Mouse (Mus musculus) telencephalon, adult 2 months (tissue): ENCODE data around the gene Igf2r.

Experiments used
- DNase-seq: peaks from one replicate; pipeline ENCODE4 v3.0.0-alpha.2; 2011; ENCODE audit warnings: low read depth, low spot score

The Igf2r gene

DNA sequence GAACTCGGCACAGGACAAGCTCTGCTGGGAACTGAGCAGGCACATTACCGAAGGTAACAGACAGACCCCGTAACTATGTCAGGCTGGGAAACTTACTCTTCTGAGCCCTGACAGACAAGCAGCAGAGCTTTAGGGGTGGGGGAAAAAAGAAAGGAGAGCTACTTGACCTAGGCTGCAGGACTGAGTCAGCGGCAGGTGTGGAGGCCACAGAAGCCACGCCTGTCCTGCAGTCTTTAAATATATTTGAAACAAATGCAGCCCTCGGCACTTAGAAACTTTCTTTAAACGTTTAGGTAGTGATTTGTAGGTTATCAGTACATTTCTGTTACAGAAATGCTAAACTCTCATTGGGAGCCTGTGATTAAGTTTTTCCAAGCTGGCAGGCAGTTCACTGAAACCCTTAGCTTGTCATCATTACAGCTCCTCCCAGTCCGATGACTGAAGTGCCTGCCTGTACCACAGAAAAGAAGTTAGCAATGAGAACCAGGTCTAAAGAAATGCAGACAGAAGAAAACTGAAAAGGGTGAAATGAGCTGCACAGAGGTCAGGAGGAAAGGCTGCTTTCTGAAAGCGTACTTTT is 18.8 kb downstream of the Igf2r start:
- no peak for DNase-seq

DNA sequence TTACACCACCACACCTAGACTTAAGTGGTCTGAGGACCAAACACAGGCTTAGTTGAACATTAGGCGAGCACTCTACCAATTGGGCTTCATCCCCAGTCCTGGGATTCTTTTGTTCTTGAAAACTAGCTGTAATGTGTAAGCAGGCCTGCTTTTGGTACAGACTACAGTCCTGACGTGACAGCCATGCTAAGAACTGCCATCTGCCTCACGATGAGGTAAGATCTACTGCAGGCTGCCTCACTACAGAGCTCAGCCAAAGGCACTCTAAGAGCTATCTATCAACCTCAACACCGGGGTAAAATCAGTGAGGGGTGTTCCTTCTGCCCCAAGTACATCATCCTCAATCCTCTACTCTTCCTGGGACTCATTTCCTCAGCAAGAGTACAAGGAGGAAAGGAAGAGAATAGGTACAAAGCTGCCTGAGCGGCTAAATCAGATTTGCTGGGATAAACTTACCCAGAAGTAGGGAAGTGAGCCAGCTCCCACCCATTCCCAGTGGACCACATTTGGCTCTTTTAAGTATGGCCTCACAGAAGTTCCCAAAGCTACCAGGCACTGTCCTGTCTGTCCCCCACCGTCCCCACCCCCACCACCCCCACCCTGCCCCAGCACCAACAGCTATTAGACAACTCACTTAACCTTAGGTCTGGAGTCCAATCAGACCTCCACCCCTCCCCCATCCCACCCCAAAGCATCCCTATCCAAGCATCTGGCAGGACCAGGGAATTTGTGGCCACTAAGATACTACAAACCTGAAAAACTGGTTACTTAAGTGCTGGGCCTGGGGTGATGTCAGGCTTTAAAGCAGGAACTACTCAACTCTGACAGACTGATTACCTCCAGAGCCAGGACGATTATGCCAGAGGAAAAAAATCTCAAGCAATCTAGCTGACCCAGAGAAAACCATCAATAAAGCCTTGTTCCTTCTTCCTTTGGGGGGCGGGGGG is 19.8 kb downstream of the Igf2r start:
- DNase-seq, result no peak

DNA sequence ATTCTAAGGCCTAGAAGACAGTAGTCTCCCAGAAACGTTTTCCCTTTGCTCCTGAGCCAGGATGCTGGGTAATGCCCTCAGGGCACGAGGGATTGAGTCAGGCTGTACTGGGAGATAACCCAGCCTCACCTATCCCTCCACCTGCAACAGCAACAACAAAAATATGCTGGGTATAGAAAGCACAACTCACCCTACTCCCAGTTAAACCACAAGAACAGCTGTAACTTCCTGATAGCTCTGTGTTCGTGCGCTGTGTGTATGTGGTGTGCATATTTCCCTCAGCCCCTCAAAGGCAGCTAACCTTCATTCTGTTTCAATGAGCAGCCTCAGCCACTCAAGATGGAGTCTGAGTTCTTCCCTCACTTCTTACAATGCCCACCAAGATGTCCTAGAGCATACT is 23.7 kb downstream of the Igf2r start:
- DNase-seq, result no peak

DNA sequence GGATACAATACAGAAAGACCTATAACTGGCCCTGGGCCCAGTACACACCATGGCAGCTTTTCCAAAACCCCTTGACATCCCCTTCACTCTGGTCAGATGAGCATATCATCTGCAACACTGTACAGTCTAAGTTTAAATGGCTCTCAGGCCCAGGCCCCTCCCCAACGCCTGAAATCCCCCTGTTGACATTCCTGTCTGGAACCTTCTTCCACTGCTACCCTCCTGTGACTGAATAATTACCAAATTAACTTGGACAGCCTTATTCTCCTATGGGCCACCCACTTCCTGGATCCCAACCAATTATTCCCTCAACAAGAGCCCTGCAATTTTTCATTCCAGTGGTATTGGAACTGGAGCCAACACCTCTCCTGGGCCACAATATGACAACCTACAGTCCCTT is 25.4 kb downstream of the Igf2r start:
- DNase-seq, result no peak

DNA sequence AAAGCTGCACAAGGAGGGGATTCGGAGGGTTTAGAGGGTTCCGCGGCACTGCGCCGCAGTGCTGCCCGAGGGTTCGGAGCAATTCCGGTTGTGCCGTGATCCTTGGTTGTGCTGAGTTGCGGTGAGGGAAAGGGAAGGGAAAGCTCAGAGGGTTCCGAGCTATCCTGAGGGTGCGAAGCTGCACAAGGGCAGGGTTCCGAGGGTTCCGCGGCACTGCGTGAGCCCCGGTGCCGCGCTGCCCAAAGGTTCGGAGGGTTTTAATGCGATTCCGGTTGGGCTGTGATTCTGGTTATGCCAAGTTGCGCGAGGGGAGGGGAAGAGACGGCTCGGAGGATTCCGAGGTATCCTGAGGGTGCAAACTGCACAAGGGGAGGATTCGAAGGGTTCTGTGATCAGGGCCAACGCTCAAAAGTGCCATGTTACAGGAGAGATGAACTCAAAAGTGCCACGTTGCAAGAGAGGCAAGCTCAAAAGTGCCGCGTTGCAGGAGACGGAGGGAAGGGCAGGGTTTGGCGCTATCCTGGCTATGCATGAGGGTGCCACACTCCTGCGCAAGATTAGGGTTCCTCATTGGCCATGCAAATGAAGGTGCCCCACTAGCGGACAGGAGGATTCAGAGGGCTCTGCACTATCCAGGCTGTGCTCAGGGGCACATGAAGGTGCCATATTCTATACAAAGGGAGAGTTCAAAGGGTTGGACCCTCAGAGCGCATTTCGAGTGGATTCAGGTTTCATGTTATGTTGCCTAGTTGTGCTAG is 27.1 kb downstream of the Igf2r start:
- DNase-seq, result no peak

DNA sequence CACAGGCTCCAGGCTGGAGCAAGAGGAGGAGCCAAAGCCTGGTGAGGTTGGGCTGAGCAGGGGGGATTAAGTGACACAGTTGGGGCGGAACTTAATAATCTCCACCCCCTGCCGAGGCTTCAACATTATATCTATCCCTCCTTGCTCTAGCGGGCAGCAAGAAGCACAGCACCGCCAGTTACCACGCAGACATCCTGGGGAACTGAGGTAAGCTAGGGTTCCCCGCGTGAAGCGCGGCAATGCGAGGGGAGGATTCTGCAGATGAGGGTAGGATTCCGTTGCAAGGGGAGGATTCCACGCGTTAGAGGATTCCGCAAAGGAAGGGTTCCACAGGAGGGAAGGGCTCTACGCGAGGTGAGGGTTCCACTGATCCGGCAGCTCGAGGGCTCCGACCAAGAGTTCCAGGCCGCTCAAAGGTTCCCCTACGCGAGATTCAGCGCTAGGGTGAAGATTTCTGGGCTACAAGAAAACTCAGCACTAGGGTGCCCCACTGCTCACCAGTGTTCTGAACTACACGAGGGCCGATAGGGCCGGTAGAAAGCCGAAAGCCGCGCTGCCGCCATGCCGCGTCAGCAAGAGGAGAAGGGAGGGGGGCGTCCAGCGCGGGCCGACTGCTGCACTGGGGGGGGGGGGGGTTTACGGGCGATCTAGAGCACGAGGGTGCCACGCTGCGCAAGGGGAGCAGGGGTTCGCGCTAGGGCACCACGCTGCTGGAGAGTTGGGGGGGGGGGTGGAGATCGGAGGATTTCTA is 28.1 kb downstream of the Igf2r start:
- DNase-seq, result no peak

DNA sequence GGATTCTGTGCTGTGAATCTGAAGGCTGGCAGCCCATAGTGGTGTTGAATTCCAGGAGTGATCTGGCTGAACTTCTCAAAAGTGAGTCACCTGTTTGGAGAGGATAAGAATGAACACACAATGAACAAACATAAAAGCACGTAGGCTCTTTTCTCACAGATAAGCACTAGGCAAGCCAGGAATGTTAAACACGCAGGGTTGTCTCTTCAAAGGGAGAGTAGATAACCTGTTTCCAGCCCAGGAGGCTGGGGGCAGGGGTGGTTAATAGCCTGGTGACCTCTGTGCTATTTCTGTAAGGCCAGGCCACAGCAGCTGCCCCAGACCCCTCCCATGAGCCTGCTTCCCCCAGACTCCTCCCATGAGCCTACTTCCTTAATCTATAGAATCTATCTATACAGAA is 29.1 kb downstream of the Igf2r start:
- DNase-seq, result no peak

DNA sequence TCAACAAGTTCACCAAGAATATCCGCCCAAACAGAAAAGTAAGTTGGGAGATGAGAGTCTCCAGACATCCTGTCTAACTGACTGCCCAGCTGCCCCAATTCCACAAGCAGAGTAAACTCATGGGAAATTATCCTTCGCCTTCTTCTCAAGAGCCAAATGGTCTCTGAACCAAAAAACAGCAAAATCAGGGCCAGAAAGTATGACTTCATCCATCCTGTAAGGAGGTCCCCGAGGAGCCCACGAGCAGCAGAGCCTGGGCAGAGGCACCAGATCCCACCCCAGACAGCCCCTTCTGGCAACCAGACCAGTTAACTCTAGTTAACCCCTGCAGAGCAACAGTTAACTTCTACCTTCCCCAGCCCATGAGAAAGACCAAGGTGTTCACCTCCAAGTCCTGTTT is 29.9 kb downstream of the Igf2r start:
- no peak for DNase-seq

DNA sequence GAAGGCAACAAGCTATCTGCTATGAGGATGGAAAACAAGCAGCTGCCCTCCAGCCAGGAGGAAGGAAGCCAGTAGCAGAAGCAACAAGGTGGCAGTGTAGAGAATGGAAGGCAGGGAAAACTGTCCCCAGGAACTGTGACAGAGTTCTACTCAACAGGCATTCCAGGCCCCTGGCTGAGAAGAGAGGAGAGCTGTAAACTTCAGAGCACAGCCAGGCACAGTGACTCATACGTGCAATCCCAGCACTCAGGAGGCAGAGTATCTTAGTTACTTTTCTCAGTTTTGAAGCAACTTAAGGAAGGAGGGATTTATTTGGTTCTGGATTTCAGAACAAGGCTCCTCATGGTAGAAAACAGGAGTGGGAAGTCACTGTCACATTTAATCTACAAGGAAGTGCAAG is 31.5 kb downstream of the Igf2r start:
- DNase-seq, result no peak

DNA sequence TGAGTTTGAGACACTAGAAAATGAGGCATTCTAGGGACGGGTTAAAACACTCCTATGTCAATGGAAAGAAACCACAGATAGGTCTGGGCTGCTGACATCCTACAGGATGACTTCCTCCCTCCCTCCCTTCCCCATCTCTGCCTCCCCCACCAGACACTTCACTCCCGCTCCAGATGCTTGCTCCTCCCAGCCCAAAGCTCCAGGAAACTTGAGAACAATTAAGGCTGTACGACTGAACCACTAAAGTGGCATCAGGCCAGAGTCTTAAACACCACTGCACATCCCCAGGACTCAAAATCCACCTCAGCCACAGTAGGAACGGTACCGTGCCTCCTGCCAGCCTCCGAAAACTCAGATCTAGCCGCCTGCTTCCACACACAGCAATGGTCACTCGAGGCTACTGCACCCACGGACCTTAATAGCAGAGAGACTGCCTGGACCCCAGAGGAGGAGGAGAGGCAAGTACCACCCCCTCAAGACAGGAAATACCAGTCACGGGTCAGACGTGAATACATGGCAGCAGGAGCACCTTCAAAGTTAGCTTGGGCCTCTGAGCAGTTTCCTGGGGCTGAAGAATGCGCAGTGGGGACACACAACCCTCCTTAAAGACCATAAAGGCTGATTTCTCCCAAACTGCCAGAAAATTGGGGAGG is 35.1 kb downstream of the Igf2r start:
- DNase-seq, result no peak

DNA sequence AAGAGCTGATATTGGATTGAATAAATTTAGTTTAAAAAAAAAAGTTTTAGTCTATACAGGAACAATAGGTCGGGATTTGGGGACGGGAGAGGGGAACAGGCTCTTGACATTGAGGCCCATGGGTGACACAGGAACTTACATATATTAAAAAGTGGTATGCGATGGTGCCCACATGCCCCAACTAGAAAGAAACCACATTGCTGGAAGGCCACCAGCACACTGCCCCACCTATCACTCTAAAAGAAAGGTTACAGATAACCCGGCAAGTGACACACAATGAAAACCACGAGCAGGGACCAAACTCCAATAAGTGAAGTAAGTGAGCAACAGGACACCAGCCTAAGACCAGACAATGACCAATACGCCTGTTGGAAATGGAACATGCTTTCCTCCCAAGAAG is 36.3 kb downstream of the Igf2r start:
- DNase-seq, result no peak

DNA sequence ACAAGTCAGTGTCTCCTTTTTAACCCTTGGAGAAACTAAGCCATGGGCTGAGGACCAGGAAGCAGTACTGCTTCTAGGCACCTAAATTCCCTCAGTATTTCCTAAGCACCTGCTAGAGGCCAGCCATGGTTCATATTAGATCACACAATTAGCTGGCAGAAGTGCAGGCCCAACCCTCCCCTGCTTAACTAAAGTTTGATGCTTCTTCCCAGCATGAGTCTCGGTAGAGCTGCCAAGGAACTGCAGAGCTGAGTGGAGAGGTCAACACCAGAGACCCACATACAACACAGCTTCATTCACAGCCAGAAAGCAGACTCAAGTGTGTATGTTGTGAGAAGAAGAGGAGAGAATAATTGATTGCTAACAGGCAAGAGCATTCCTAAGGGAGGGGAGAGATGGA is 40.9 kb downstream of the Igf2r start:
- no peak for DNase-seq

DNA sequence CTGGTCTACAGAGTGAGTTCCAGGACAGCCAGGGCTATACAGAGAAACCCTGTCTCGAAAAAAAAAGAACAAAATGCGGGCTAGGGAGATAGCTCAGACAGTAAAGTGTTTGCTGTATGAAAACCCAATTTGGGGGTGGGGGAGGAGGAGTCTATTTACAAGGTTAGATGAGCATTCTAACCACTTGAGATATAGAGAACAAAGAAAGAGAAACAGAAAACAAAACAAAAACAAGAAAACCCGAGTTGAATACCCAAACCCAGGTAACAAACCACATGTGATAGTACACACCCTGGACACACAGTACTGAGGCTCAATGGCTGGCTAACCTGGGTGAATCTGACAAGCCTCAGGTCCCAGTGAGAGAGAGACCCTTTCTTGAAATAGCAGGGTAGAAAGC is 41.7 kb downstream of the Igf2r start:
- no peak for DNase-seq

DNA sequence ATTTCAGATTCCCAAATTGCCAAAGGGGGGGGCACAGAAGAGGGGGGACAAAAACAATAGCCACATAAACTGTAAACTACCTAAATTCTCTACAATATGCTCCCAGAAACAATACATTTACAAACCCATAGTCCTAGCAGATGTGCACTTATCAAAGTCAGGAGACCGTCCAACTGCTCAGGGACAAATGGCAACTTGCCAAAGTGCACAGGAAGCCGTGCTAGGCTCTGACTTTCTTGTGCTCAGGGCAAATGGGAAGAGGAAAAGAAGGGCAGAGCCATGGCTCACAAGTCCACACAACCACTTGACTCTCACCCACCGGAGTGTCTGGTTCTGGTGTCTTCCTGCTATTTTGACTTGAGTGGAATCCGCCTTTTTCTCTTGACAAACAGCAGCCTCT is 43.6 kb downstream of the Igf2r start:
- DNase-seq, result no peak

DNA sequence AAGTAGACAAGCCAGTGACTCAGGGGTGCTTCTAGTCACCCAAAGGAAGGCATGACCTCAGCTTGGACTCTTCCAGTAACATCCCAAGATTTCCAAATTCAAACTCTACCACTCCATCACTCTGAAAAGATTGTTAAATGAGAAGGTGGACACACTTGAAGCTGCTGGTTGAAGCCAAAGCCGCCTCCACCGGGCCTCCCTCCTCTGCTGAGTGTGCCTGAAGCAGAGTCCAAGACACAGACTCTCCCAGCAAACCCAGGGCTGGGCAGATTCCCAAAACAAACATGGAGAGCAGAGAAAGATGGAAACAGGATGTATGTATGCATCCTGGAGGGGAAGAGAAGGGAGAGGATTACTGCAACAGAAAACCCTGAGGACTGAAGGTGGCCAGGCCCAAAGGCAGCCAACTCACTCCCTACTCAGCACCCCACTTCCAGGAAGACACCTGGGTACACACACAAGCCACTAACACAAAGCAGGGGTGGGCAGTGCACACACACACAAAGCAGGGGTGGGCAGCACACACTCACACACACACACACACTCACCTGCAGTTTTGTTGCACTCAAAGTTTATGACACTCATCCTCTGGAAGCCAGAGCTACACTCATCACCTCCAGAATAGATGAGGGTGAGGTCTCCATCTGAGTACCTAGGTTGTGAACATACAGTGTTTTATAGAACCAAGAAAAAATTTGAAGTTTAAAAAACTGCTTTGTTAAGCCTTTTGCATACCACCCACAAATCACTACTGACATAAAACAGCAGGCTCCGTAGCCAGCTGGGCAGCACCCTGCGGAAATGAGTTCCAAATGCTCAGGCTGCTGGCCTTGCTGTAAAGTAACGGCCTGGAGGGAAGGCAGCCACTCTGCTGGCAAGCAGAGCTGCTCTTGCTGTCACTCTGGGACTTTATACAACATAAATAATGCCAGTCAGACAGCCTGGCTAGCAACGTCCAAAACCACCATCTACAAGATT is 44.4 kb downstream of the Igf2r start:
- DNase-seq, result no peak

DNA sequence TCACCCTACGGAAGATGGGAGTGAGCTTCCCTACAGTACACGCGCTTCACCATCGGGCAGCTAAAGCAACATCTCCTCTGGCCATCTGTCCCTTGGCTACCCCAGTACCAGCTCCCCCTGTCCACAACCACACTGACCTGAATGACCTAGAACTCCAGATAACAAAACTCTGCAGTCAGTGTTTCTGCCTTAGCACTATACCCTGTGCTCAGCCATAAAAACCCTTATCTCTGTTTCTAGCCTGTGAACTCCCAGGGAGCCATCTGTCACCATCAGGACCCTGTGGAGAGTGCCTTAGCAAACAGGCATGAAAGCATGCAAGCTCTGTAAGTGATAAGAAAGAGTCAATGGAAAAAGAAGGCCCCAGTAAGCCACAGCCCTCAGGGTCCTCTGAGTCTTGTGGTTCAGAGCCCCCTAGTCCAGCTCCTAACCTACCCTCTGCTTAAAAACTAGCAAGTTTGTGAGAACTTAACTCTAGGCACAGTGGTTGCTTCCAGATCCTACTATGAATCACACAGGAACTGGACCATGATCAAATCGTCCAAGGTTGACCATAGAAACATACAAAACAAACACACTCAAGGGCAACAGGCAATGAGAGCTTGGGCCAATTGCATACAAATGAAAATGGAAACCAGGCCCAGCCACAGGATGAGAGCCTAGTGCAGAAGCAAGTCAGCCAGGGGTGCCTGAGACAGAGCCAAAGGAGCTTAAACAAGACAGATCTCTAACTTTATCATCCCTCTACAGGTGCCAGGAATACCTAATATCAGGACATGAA is 45.3 kb downstream of the Igf2r start:
- no peak for DNase-seq

DNA sequence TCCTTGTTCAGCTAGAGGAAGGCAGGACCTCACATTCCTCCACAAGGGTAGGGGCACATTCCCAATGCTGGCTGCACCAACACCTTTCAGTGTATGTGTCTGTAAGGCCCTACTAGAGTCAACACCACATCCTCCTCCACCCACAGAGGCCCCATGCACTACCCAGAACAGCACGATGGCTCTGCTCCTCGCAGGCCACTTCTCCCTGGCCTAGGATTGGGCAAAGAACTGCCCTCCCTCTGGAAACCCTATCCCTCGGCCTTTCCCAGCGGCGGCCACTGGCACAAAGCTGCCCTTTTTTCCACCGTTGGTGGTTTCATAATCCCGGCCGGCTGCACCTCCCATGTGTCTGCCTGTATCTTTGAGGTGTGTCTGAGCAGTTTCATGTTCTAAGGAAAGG is 46.8 kb downstream of the Igf2r start:
- no peak for DNase-seq

DNA sequence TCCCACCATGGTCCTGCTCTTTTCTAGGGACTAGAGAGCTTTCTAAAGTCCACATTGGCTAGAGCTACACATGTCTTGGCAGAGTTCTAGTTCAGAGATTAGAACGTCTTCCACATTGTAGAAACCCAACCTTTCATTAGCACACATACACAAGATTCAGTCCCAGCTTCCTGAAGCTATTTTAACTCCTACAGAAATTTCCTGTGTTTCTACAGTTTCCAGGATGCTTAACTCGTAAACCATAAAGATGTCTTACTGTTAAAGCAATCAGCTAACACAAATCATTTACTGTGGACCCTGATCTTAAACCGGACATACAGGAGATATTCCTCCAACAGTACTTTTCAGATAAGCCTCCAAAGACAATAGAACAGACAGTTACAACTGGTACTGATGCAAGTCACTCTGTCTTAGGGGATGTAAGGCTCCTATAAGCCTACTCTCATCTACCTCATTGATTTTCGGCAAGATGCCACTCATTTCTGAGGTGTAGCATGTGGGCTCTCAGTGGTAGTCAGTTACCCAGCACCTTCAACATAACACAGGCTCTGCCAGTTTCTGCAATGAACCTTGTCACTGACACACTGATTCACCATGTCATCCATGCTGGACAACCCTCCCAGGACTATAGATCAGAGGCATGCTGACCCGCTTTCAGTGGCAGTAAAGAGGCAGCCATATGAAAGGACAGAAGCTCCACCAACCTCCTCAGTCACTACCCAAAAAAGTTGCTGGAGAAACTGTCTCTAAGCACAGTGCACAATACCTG is 48.2 kb downstream of the Igf2r start:
- DNase-seq, result no peak

DNA sequence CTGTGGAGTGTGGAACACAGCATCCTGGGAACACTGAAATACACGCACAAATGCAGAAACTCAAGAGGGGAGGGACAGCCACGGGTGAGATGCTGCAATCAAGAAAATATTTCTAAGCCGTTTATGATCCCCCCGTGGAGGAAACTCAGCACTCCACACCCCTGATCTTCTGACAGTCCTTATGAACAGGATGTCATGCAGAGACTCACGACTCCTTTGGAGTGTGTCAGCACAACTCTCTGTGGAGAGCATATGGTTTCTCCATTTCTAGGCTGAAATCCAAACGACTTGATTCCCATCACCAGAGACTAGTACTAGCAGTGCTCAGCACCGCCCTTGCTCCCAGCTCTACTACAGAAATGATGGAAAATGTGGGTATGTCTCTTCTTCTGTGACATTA is 51.2 kb downstream of the Igf2r start:
- peak; percentile 77 for DNase-seq
